Mouse (Mus musculus) heart, embryonic 15.5 days (tissue): ENCODE measurements around the gene Nrxn3. TPM values are rescaled to one million over a fixed set of nuclear protein-coding genes. Genes with fewer than 3 reads are reported as not detected.

Experiments used
- ATAC-seq: fragments of 200-750 bp; cut with Nextera tagmentation; replicated peaks from 2 replicates; pipeline ENCODE4 v1.8.0; 2017; ENCODE audit warnings: low read depth, moderate TSS enrichment; ENCODE audit not compliant: insufficient number of reproducible peaks, insufficient read depth, low FRiP score
- H3K27ac ChIP-seq: fragments of 300-500 bp; sonication (generic); 2 replicates; pipeline ENCODE4 v1.5.1; 2015; ENCODE audit warnings: mild to moderate bottlenecking, inconsistent platforms
- H3K27me3 ChIP-seq: fragments of 300-500 bp; sonication (generic); 2 replicates; pipeline ENCODE4 v1.6.1; 2015; ENCODE audit warnings: inconsistent platforms
- H3K36me3 ChIP-seq: fragments of 300-500 bp; sonication (generic); 2 replicates; pipeline ENCODE4 v1.6.1; 2015; ENCODE audit warnings: mild to moderate bottlenecking, inconsistent platforms
- H3K4me1 ChIP-seq: fragments of 300-500 bp; sonication (generic); replicated peaks from 2 replicates; pipeline ENCODE4 v1.6.1; 2015; ENCODE audit warnings: inconsistent platforms
- H3K4me2 ChIP-seq: fragments of 300-500 bp; sonication (generic); 2 replicates; pipeline ENCODE4 v1.6.1; 2015; ENCODE audit warnings: inconsistent platforms, mild to moderate bottlenecking, moderate library complexity
- H3K4me3 ChIP-seq: fragments of 300-500 bp; sonication (generic); 2 replicates; pipeline ENCODE4 v1.5.1; 2015; ENCODE audit warnings: mild to moderate bottlenecking, inconsistent platforms
- H3K9ac ChIP-seq: fragments of 300-500 bp; sonication (generic); 2 replicates; pipeline ENCODE4 v1.6.1; 2015; ENCODE audit warnings: mild to moderate bottlenecking, inconsistent platforms
- H3K9me3 ChIP-seq: fragments of 300-500 bp; sonication (generic); replicated peaks from 2 replicates; pipeline ENCODE4 v1.6.1; 2016; ENCODE audit warnings: inconsistent platforms
- WGBS: fragments of 180-500 bp; shearing (Covaris S2); methylation state at CpG from one replicate; pipeline ENCODE4 v1.1.7; 2015; ENCODE audit warnings: mixed read lengths; 5-methylcytosine and 5-hydroxymethylcytosine counted together
- polyA plus RNA-seq: library from polyadenylated mRNA; unstranded; fragments of >200 nt; fragmentation: Nextera tagmentation; extraction: Ambion mirVana; gene quantifications from 2 replicates; pipeline ENCODE4 v1.2.1, GENCODE M21; 2015

The Nrxn3 gene
- polyA plus RNA-seq, 1 experiment from 2014 or later: 1.1 TPM

GRCm38 (mm10) chr12:89508970-89509369, 786.3 kb downstream of the Nrxn3 start:
- Histone ChIP-seq H3K4me2 (no peak overlapping the region), H3K9ac (no peak overlapping the region), H3K36me3 (no peaks in the 10 kb centered on the region), H3K4me1 (no peaks in the 10 kb centered on the region), H3K27me3 (no peaks in the 10 kb centered on the region), H3K4me3 (no peak overlapping the region), H3K9me3 (no peaks in the 10 kb centered on the region), H3K27ac (no peak overlapping the region)
- no peak for ATAC-seq

- no peaks in the 10 kb centered on the region for H3K36me3 ChIP-seq
- 34% methylated on average over 7 of the region's 7 CpGs for WGBS
- H3K4me2 ChIP-seq: no peak overlapping the region
- H3K27ac ChIP-seq: no peak overlapping the region
- no peak overlapping the region for H3K9ac ChIP-seq
- no peak overlapping the region for H3K4me3 ChIP-seq
- H3K27me3 ChIP-seq: no peaks in the 10 kb centered on the region
- H3K9me3 ChIP-seq: no peaks in the 10 kb centered on the region
- ATAC-seq: no peak
- no peaks in the 10 kb centered on the region for H3K4me1 ChIP-seq
Observed at GRCm38 (mm10) chr12:89513759-89514158, 791.1 kb downstream of the Nrxn3 start.

GRCm38 (mm10) chr12:89516046-89516445, 793.4 kb downstream of the Nrxn3 start:
- Histone ChIP-seq H3K4me1 (no peaks in the 10 kb centered on the region), H3K27me3 (no peaks in the 10 kb centered on the region), H3K27ac (no peak overlapping the region), H3K9me3 (no peaks in the 10 kb centered on the region), H3K4me2 (no peak overlapping the region), H3K4me3 (no peak overlapping the region), H3K36me3 (no peaks in the 10 kb centered on the region), H3K9ac (no peak overlapping the region)
- WGBS: 68% methylated on average over 6 of the region's 6 CpGs
- no peak for ATAC-seq

- Histone ChIP-seq H3K4me1 (no peaks in the 10 kb centered on the region), H3K27ac (no peak overlapping the region), H3K4me3 (no peak overlapping the region), H3K27me3 (no peaks in the 10 kb centered on the region), H3K36me3 (no peaks in the 10 kb centered on the region), H3K4me2 (no peak overlapping the region), H3K9me3 (no peaks in the 10 kb centered on the region), H3K9ac (no peak overlapping the region)
- WGBS: 15% methylated on average over 4 of the region's 4 CpGs
- ATAC-seq: no peak
Observed at GRCm38 (mm10) chr12:89530679-89531350, 808.1 kb downstream of the Nrxn3 start.

- ATAC-seq: no peak
- Histone ChIP-seq H3K4me3 (no peak overlapping the region), H3K27me3 (no peaks in the 10 kb centered on the region), H3K4me1 (no peaks in the 10 kb centered on the region), H3K36me3 (no peaks in the 10 kb centered on the region), H3K9me3 (no peaks in the 10 kb centered on the region), H3K9ac (no peak overlapping the region), H3K27ac (no peak overlapping the region), H3K4me2 (no peak overlapping the region)
- WGBS: 62% methylated on average over 2 of the region's 2 CpGs
Observed at GRCm38 (mm10) chr12:89551291-89551690, 828.6 kb downstream of the Nrxn3 start.

- Histone ChIP-seq H3K4me3 (no peak overlapping the region), H3K36me3 (no peaks in the 10 kb centered on the region), H3K27me3 (no peaks in the 10 kb centered on the region), H3K4me1 (no peaks in the 10 kb centered on the region), H3K4me2 (no peak overlapping the region), H3K9ac (no peak overlapping the region), H3K27ac (no peak overlapping the region), H3K9me3 (no peaks in the 10 kb centered on the region)
- 57% methylated on average over 4 of the region's 4 CpGs for WGBS
- ATAC-seq: no peak
Observed at GRCm38 (mm10) chr12:89553223-89553880, 830.7 kb downstream of the Nrxn3 start.

GRCm38 (mm10) chr12:89554171-89554570, 831.5 kb downstream of the Nrxn3 start:
- no peak for ATAC-seq
- no peak overlapping the region for H3K27ac ChIP-seq
- H3K36me3 ChIP-seq: no peaks in the 10 kb centered on the region
- no peak overlapping the region for H3K4me3 ChIP-seq
- H3K4me2 ChIP-seq: no peak overlapping the region
- H3K9ac ChIP-seq: no peak overlapping the region
- H3K4me1 ChIP-seq: no peaks in the 10 kb centered on the region
- H3K27me3 ChIP-seq: no peaks in the 10 kb centered on the region
- no peaks in the 10 kb centered on the region for H3K9me3 ChIP-seq
- 53% methylated on average over 2 of the region's 2 CpGs for WGBS

- Histone ChIP-seq H3K4me2 (no peak overlapping the region), H3K36me3 (no peaks in the 10 kb centered on the region), H3K27ac (no peak overlapping the region), H3K4me3 (no peak overlapping the region), H3K9me3 (no peaks in the 10 kb centered on the region), H3K27me3 (no peaks in the 10 kb centered on the region), H3K9ac (no peak overlapping the region), H3K4me1 (no peaks in the 10 kb centered on the region)
- no peak for ATAC-seq
- WGBS: 63% methylated on average over 2 of the region's 2 CpGs
Observed at GRCm38 (mm10) chr12:89554740-89555430, 832.2 kb downstream of the Nrxn3 start.

GRCm38 (mm10) chr12:89558921-89559320, 836.2 kb downstream of the Nrxn3 start:
- ATAC-seq: no peak
- H3K9me3 ChIP-seq: no peaks in the 10 kb centered on the region
- no peaks in the 10 kb centered on the region for H3K4me1 ChIP-seq
- H3K4me3 ChIP-seq: no peak overlapping the region
- no peaks in the 10 kb centered on the region for H3K27me3 ChIP-seq
- H3K36me3 ChIP-seq: no peaks in the 10 kb centered on the region
- no peak overlapping the region for H3K4me2 ChIP-seq
- 77% methylated on average over 1 of the region's 1 CpGs for WGBS
- H3K27ac ChIP-seq: no peak overlapping the region
- H3K9ac ChIP-seq: no peak overlapping the region

GRCm38 (mm10) chr12:89561989-89562565, 839.4 kb downstream of the Nrxn3 start:
- H3K4me1 ChIP-seq: no peaks in the 10 kb centered on the region
- H3K4me2 ChIP-seq: no peak overlapping the region
- 58% methylated on average over 4 of the region's 4 CpGs for WGBS
- ATAC-seq: no peak
- H3K36me3 ChIP-seq: no peaks in the 10 kb centered on the region
- H3K27ac ChIP-seq: no peak overlapping the region
- no peak overlapping the region for H3K4me3 ChIP-seq
- no peaks in the 10 kb centered on the region for H3K9me3 ChIP-seq
- H3K9ac ChIP-seq: no peak overlapping the region
- H3K27me3 ChIP-seq: no peaks in the 10 kb centered on the region

- no peaks in the 10 kb centered on the region for H3K36me3 ChIP-seq
- 69% methylated on average over 6 of the region's 6 CpGs for WGBS
- H3K9ac ChIP-seq: no peak overlapping the region
- H3K4me2 ChIP-seq: no peak overlapping the region
- no peaks in the 10 kb centered on the region for H3K27me3 ChIP-seq
- no peak for ATAC-seq
- H3K27ac ChIP-seq: no peak overlapping the region
- H3K4me3 ChIP-seq: no peak overlapping the region
- no peaks in the 10 kb centered on the region for H3K9me3 ChIP-seq
- H3K4me1 ChIP-seq: no peaks in the 10 kb centered on the region
Observed at GRCm38 (mm10) chr12:89568723-89569377, 846.2 kb downstream of the Nrxn3 start.
